Mouse (Mus musculus): ENCODE measurements at regions not wholly inside any gene's neighbourhood (a gene's known extent, or its start where the extent isn't known, plus 50 kb on each side); places are given as distances from the start of the nearest gene placed in this dataset.

GRCm38 (mm10) chr12:37632368-37632767, 185.2 kb upstream of the Dgkb start:
- no peak for DNase-seq (ENCODE audit: extremely low spot score in 1 of 2, low spot score in 1 of 2)

GRCm38 (mm10) chr12:37633286-37633685, 184.2 kb upstream of the Dgkb start:
- DNase-seq (ENCODE audit: extremely low spot score in 1 of 2, low spot score in 1 of 2) = peak in 1 of 2 experiments; percentile 3

- DNase-seq (ENCODE audit: extremely low spot score in 1 of 2, low spot score in 1 of 2) = no peak
Measured at GRCm38 (mm10) chr12:37646186-37646585, 171.3 kb upstream of the Dgkb start.

DNA sequence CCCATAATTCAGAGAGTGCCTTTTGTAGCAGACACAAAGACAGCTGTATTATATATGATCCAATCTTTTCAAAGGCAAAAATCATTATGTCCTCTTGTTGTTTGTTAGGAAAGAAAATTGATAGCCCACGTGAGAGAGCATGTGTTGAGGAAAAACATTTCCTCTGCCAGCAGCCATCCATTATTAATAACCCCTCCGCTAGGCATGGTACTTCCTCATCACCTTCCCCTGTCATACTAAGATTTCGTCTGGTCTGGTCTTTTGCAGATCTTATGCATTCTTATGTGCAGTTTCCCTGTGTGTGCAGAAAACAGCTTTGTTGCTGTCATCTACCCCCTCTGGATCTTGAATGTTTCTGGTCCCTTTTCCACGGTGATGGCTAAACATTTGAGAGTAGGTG, 164.2 kb upstream of the Dgkb start:
- no peak for DNase-seq (ENCODE audit: extremely low spot score in 1 of 2, low spot score in 1 of 2)

- DNase-seq (ENCODE audit: extremely low spot score in 1 of 2, low spot score in 1 of 2) = no peak
Measured at GRCm38 (mm10) chr12:37654256-37654655, 163.3 kb upstream of the Dgkb start.

DNA sequence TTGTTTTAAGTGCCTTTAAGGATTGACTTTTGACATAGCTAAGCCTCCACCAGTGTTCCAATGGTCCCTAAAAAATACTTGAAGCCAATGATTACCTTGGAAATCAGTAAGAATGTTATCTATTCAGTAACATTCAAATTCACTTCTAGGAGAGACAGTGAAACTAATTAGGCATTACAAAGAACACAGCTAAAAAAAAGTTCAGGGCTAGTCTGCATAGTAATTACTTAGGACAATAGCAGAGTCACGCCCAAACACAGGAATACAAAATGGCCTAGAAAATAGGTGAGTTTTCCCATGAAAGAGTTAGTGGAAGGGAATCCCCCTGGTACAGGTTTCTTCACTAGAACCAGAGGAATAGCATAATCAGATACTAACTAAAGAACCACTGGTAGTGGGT, 157.5 kb upstream of the Dgkb start:
- no peak for DNase-seq (ENCODE audit: extremely low spot score in 1 of 2, low spot score in 1 of 2)

- no peak for DNase-seq (ENCODE audit: extremely low spot score in 1 of 2, low spot score in 1 of 2)
Measured at GRCm38 (mm10) chr12:37682455-37683110, 134.9 kb upstream of the Dgkb start.

- DNase-seq (ENCODE audit: extremely low spot score in 1 of 2, low spot score in 1 of 2) = no peak
Measured at GRCm38 (mm10) chr12:37692584-37692983, 124.9 kb upstream of the Dgkb start.

All from layer of hippocampus, postnatal 25 days (tissue).